Mouse (Mus musculus) stomach, postnatal 0 days (tissue): ENCODE data around the gene Ppp5c.

Experiments
- CTCF ChIP-seq: IDR thresholded peaks from 2 replicates; pipeline ENCODE4 v1.5.1; 2016; ENCODE audit warnings: antibody characterized with exemption, low read depth, mild to moderate bottlenecking, moderate library complexity
- EP300 ChIP-seq: optimal IDR thresholded peaks from 2 replicates; pipeline ENCODE3; 2016; ENCODE audit warnings: antibody characterized with exemption

DNA sequence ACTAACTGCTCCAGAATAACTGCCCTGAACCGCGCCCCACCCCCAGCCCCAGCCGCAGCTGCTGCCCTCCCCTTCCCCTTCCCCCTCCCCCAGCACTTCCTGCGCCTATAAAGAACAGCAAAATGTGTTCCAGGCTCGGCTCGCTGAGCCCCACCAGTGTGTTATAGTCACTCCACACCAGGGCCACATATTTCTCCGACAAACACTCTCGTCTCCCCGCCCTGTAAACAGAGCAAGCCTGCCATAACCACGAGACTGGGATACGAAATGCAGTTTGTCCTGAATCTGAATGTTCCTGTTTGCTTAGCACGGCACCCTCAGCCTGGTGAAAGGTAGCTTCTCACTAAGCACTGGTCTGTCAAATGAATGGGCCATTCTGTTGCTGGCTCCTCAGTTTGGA, 47.4 kb downstream of the Ppp5c start:
- TF ChIP-seq CTCF (no peak), EP300 (no peak)
